Mouse (Mus musculus): ENCODE measurements around the gene Ndufv1.

- TF ChIP-seq CTCF (IDR thresholded peaks at IDR 0.05; ENCODE audit: low read depth) (no peak), EP300 (optimal IDR thresholded peaks at IDR 0.05) (no peak)
Observed at GRCm38 (mm10) chr19:4055947-4056693, 43.5 kb upstream of the Ndufv1 start.
